Mouse (Mus musculus) midbrain, embryonic 11.5 days (tissue): ENCODE results near the gene 4921524J17Rik. TPM values are rescaled to one million over a fixed set of nuclear protein-coding genes. Genes with fewer than 3 reads are reported as not detected.

Source experiments
- ATAC-seq: fragments of 200-750 bp; cut with Nextera tagmentation; 2 replicates; pipeline ENCODE4 v1.8.0; 2017; ENCODE audit warnings: moderate TSS enrichment, moderate library complexity; ENCODE audit not compliant: low FRiP score
- DNase-seq: peaks from one replicate; pipeline ENCODE4 v3.0.0; 2015; ENCODE audit warnings: low spot score; ENCODE audit errors: missing footprints
- H3K27ac ChIP-seq: fragments of 300-500 bp; sonication (generic); 2 replicates; pipeline ENCODE4 v1.5.1; 2014; ENCODE audit warnings: low read depth, low read length
- H3K27me3 ChIP-seq: fragments of 300-500 bp; sonication (generic); 2 replicates; pipeline ENCODE4 v1.6.1; 2014; ENCODE audit warnings: mild to moderate bottlenecking, low read length, moderate library complexity, mixed read lengths; ENCODE audit not compliant: control insufficient read depth, insufficient read depth
- H3K36me3 ChIP-seq: fragments of 300-500 bp; sonication (generic); 2 replicates; pipeline ENCODE4 v1.6.1; 2014; ENCODE audit warnings: mild to moderate bottlenecking, low read length, moderate library complexity, mixed read lengths; ENCODE audit not compliant: control insufficient read depth, insufficient read depth
- H3K4me1 ChIP-seq: fragments of 300-500 bp; sonication (generic); 2 replicates; pipeline ENCODE4 v1.6.1; 2014; ENCODE audit warnings: low read length; ENCODE audit not compliant: control insufficient read depth, insufficient read depth
- H3K4me2 ChIP-seq: fragments of 300-500 bp; sonication (generic); 2 replicates; pipeline ENCODE4 v1.6.1; 2014; ENCODE audit warnings: mild to moderate bottlenecking, moderate library complexity
- H3K4me3 ChIP-seq: fragments of 300-500 bp; sonication (generic); 2 replicates; pipeline ENCODE4 v1.5.1; 2014; ENCODE audit warnings: low read depth, low read length
- H3K9ac ChIP-seq: fragments of 300-500 bp; sonication (generic); 2 replicates; pipeline ENCODE4 v1.6.1; 2014; ENCODE audit warnings: low read length
- H3K9me3 ChIP-seq: fragments of 300-500 bp; sonication (generic); 2 replicates; pipeline ENCODE4 v1.6.1; 2016; ENCODE audit warnings: low read length; ENCODE audit not compliant: control insufficient read depth
- WGBS: fragments of 180-500 bp; shearing (Covaris S2); extraction: QIAGEN DNeasy Blood & Tissue Kit; methylation state at CpG from one replicate; pipeline ENCODE4 v1.1.7; 2014; 5-methylcytosine and 5-hydroxymethylcytosine counted together
- polyA plus RNA-seq: library from polyadenylated mRNA; unstranded; fragments of >200 nt; fragmentation: Nextera tagmentation; extraction: Ambion mirVana; gene quantifications from 2 replicates; pipeline ENCODE4 v1.2.1, GENCODE M21; 2014

The 4921524J17Rik gene
- polyA plus RNA-seq, 1 experiment from 2014 or later, result 43.8 TPM

- 51% methylated on average over 5 of the region's 5 CpGs for WGBS
- Histone ChIP-seq H3K27me3 (no peaks in the 10 kb centered on the region), H3K9me3 (no peaks in the 10 kb centered on the region), H3K4me3 (no peak overlapping the region), H3K27ac (no peak overlapping the region), H3K36me3 (no peaks in the 10 kb centered on the region), H3K9ac (no peak overlapping the region), H3K4me2 (no peak overlapping the region), H3K4me1 (no peaks in the 10 kb centered on the region)
- DNase-seq, result no peak
- no peak for ATAC-seq
These were observed 35.1 kb downstream of the 4921524J17Rik start for GRCm38 (mm10) chr8:85397508-85397907.

GRCm38 (mm10) chr8:85396432-85397079, 36.1 kb downstream of the 4921524J17Rik start:
- Histone ChIP-seq H3K4me1 (no peaks in the 10 kb centered on the region), H3K9me3 (no peaks in the 10 kb centered on the region), H3K4me3 (no peak overlapping the region), H3K4me2 (no peak overlapping the region), H3K36me3 (no peaks in the 10 kb centered on the region), H3K27ac (no peak overlapping the region), H3K9ac (no peak overlapping the region), H3K27me3 (no peaks in the 10 kb centered on the region)
- ATAC-seq (no peak), DNase-seq (no peak)
- 88% methylated on average over 5 of the region's 5 CpGs for WGBS

- no peak overlapping the region for H3K4me2 ChIP-seq
- DNase-seq, result no peak
- H3K27me3 ChIP-seq, result no peaks in the 10 kb centered on the region
- no peak overlapping the region for H3K27ac ChIP-seq
- no peak overlapping the region for H3K4me3 ChIP-seq
- ATAC-seq, result no peak
- H3K4me1 ChIP-seq, result no peaks in the 10 kb centered on the region
- H3K9ac ChIP-seq, result no peak overlapping the region
- H3K9me3 ChIP-seq, result no peaks in the 10 kb centered on the region
- 83% methylated on average over 8 of the region's 8 CpGs for WGBS
- H3K36me3 ChIP-seq, result no peaks in the 10 kb centered on the region
These were observed 36.8 kb downstream of the 4921524J17Rik start for GRCm38 (mm10) chr8:85395681-85396431.

- 74% methylated on average over 3 of the region's 3 CpGs for WGBS
- no peak overlapping the region for H3K4me2 ChIP-seq
- no peaks in the 10 kb centered on the region for H3K27me3 ChIP-seq
- H3K9me3 ChIP-seq, result no peaks in the 10 kb centered on the region
- no peak overlapping the region for H3K9ac ChIP-seq
- H3K27ac ChIP-seq, result no peak overlapping the region
- no peak for DNase-seq
- no peak overlapping the region for H3K4me3 ChIP-seq
- ATAC-seq, result no peak
- H3K4me1 ChIP-seq, result no peaks in the 10 kb centered on the region
- no peaks in the 10 kb centered on the region for H3K36me3 ChIP-seq
These were observed 37.6 kb downstream of the 4921524J17Rik start for GRCm38 (mm10) chr8:85395017-85395416.

GRCm38 (mm10) chr8:85393199-85393598, 39.4 kb downstream of the 4921524J17Rik start:
- WGBS, result 94% methylated on average over 6 of the region's 6 CpGs
- ATAC-seq (no peak), DNase-seq (no peak)
- Histone ChIP-seq H3K4me2 (no peak overlapping the region), H3K27ac (no peak overlapping the region), H3K27me3 (no peaks in the 10 kb centered on the region), H3K9me3 (no peaks in the 10 kb centered on the region), H3K4me1 (no peaks in the 10 kb centered on the region), H3K36me3 (no peaks in the 10 kb centered on the region), H3K9ac (no peak overlapping the region), H3K4me3 (no peak overlapping the region)

GRCm38 (mm10) chr8:85391438-85391837, 41.2 kb downstream of the 4921524J17Rik start:
- no peak for DNase-seq
- H3K4me3 ChIP-seq, result no peak overlapping the region
- no peaks in the 10 kb centered on the region for H3K36me3 ChIP-seq
- H3K4me1 ChIP-seq, result no peaks in the 10 kb centered on the region
- no peak overlapping the region for H3K27ac ChIP-seq
- no peaks in the 10 kb centered on the region for H3K9me3 ChIP-seq
- 90% methylated on average over 1 of the region's 1 CpGs for WGBS
- ATAC-seq, result no peak
- H3K9ac ChIP-seq, result no peak overlapping the region
- no peak overlapping the region for H3K4me2 ChIP-seq
- H3K27me3 ChIP-seq, result no peaks in the 10 kb centered on the region

GRCm38 (mm10) chr8:85386205-85386604, 46.4 kb downstream of the 4921524J17Rik start, which contains the start of gene Mylk3:
TSS of gene Mylk3 (minus strand) at chr8:85386345.
- H3K9ac ChIP-seq, result no peak within 1 kb of the TSS
- WGBS, result 89% methylated on average over 6 of the region's 6 CpGs
- H3K4me3 ChIP-seq, result no peak within 1 kb of the TSS
- H3K4me2 ChIP-seq, result no peak within 1 kb of the TSS
- DNase-seq (no peak), ATAC-seq (no peak)
- H3K36me3 ChIP-seq, result no peaks in the 10 kb centered on the region
- H3K9me3 ChIP-seq, result no peaks in the 10 kb centered on the region
- H3K27ac ChIP-seq, result no peak within 1 kb of the TSS
- no peaks in the 10 kb centered on the region for H3K4me1 ChIP-seq
- no peaks in the 10 kb centered on the region for H3K27me3 ChIP-seq

GRCm38 (mm10) chr8:85381926-85382325, 50.7 kb downstream of the 4921524J17Rik start:
- H3K27me3 ChIP-seq, result no peaks in the 10 kb centered on the region
- no peaks in the 10 kb centered on the region for H3K36me3 ChIP-seq
- H3K4me1 ChIP-seq, result no peaks in the 10 kb centered on the region
- 89% methylated on average over 4 of the region's 4 CpGs for WGBS
- no peak overlapping the region for H3K9ac ChIP-seq
- DNase-seq (no peak), ATAC-seq (no peak)
- no peak overlapping the region for H3K4me2 ChIP-seq
- H3K9me3 ChIP-seq, result no peaks in the 10 kb centered on the region
- H3K27ac ChIP-seq, result no peak overlapping the region
- H3K4me3 ChIP-seq, result no peak overlapping the region

GRCm38 (mm10) chr8:85380824-85381209, 51.8 kb downstream of the 4921524J17Rik start:
- Histone ChIP-seq H3K27ac (no peak overlapping the region), H3K4me3 (no peak overlapping the region)
- no peak for DNase-seq

More at GRCm38 (mm10) chr8:85380824-85381209, 51.8 kb downstream of the 4921524J17Rik start:
- WGBS, result 77% methylated on average over 8 of the region's 8 CpGs
- H3K9me3 ChIP-seq, result no peaks in the 10 kb centered on the region
- no peaks in the 10 kb centered on the region for H3K4me1 ChIP-seq
- no peak for ATAC-seq
- H3K4me2 ChIP-seq, result no peak overlapping the region
- H3K36me3 ChIP-seq, result no peaks in the 10 kb centered on the region
- no peak overlapping the region for H3K9ac ChIP-seq
- no peaks in the 10 kb centered on the region for H3K27me3 ChIP-seq
